Mouse (Mus musculus): ENCODE data around the gene Baiap2l2. TPM values are rescaled to one million over a fixed set of nuclear protein-coding genes. Genes with fewer than 3 reads are reported as not detected.
"Not testable (repeated sequence)": the region's sequence is repeated elsewhere in the genome, so short reads cannot be mapped to it uniquely, and the experiment has no call there.

Baiap2l2 gene
- polyA plus RNA-seq, 1 experiment from 2014 or later, result 3.9 TPM

GRCm38 (mm10) chr15:79238036-79238435 lies 47.3 kb downstream of the Baiap2l2 start:
- Histone ChIP-seq H3K4me2 (no peak overlapping the region), H3K27ac (ENCODE audit: low read depth) (no peak overlapping the region), H3K4me1 (ENCODE audit: insufficient read depth) (no peaks in the 10 kb centered on the region), H3K9ac (no peak overlapping the region), H3K4me3 (ENCODE audit: low read depth, low read length) (no peak overlapping the region), H3K9me3 (ENCODE audit: low read depth, low read length) (no peaks in the 10 kb centered on the region), H3K36me3 (ENCODE audit: insufficient read depth) (peaks cover 41% of the 10 kb centered on the region), H3K27me3 (ENCODE audit: insufficient read depth, low read length) (no peaks in the 10 kb centered on the region)
- no peak for TF ChIP-seq CTCF (IDR thresholded peaks at IDR 0.05; ENCODE audit: low read depth)
- DNase-seq (no peak), ATAC-seq (ENCODE audit: insufficient read depth) (no peak)
- 81% methylated on average over 6 of the region's 6 CpGs for WGBS

GRCm38 (mm10) chr15:79235268-79235667 lies 50.1 kb downstream of the Baiap2l2 start:
- no peak for DNase-seq
- Histone ChIP-seq H3K4me3 (ENCODE audit: low read depth, low read length) (no peak overlapping the region), H3K4me2 (no peak overlapping the region), H3K27ac (ENCODE audit: low read depth) (no peak overlapping the region), H3K36me3 (ENCODE audit: insufficient read depth) (peaks cover 32% of the 10 kb centered on the region; the same call in 1 of the 2 replicates), H3K9ac (no peak overlapping the region), H3K9me3 (ENCODE audit: low read depth, low read length) (no peaks in the 10 kb centered on the region), H3K4me1 (ENCODE audit: insufficient read depth) (no peaks in the 10 kb centered on the region), H3K27me3 (ENCODE audit: insufficient read depth, low read length) (no peaks in the 10 kb centered on the region)
- no peak for ATAC-seq (ENCODE audit: insufficient read depth)
- TF ChIP-seq CTCF (IDR thresholded peaks at IDR 0.05; ENCODE audit: low read depth), result no peak
- 69% methylated on average over 9 of the region's 9 CpGs for WGBS

GRCm38 (mm10) chr15:79229058-79229821 lies 56.1 kb downstream of the Baiap2l2 start, which contains the start of the genes Pick1 and Gm49486:
Gene Pick1 (plus strand): TSS chr15:79229173.
Gene Gm49486 (plus strand): TSS chr15:79229391.
- H3K27ac ChIP-seq (ENCODE audit: low read depth), result peak within 1 kb of the TSS; percentile 97
- peak within 1 kb of the TSS; percentile 83 for H3K4me3 ChIP-seq (ENCODE audit: low read depth, low read length)
- H3K4me2 ChIP-seq, result peak within 1 kb of the TSS; percentile 99
- peak; percentile 91 for DNase-seq
- 0 out of 2 replicates have a peak, but pooled peaks cover 6% of the 10 kb centered on the region for H3K4me1 ChIP-seq (ENCODE audit: insufficient read depth)
- peak within 1 kb of the TSS; percentile 79 for H3K9ac ChIP-seq
- peak; percentile 86 for ATAC-seq (ENCODE audit: insufficient read depth)
- H3K9me3 ChIP-seq (ENCODE audit: low read depth, low read length), result no peaks in the 10 kb centered on the region
- no peak for TF ChIP-seq CTCF (IDR thresholded peaks at IDR 0.05; ENCODE audit: low read depth)
- 0 out of 2 replicates have a peak, but pooled peaks cover 6% of the 10 kb centered on the region for H3K36me3 ChIP-seq (ENCODE audit: insufficient read depth)
- no peaks in the 10 kb centered on the region for H3K27me3 ChIP-seq (ENCODE audit: insufficient read depth, low read length)
- WGBS, result 1% methylated on average over 51 of the region's 51 CpGs

- H3K4me2 ChIP-seq; H3K4me3 ChIP-seq (ENCODE audit: low read depth, low read length); H3K27me3 ChIP-seq (ENCODE audit: insufficient read depth, low read length); ATAC-seq (ENCODE audit: insufficient read depth); DNase-seq; H3K9ac ChIP-seq; H3K4me1 ChIP-seq (ENCODE audit: insufficient read depth); H3K36me3 ChIP-seq (ENCODE audit: insufficient read depth); H3K27ac ChIP-seq (ENCODE audit: low read depth); H3K9me3 ChIP-seq (ENCODE audit: low read depth, low read length): not testable (repeated sequence)
- 50% methylated on average over 2 of the region's 2 CpGs for WGBS
Observed at GRCm38 (mm10) chr15:79225780-79226179, 59.6 kb downstream of the Baiap2l2 start.

GRCm38 (mm10) chr15:79224685-79225084 lies 60.7 kb downstream of the Baiap2l2 start:
- WGBS, result 11% methylated on average over 5 of the region's 5 CpGs
- ATAC-seq (ENCODE audit: insufficient read depth), result peak; percentile 63
- TF ChIP-seq CTCF (IDR thresholded peaks at IDR 0.05; ENCODE audit: low read depth), result peak; percentile 97

GRCm38 (mm10) chr15:79223641-79224040 lies 61.7 kb downstream of the Baiap2l2 start:
- DNase-seq, result no peak
- Histone ChIP-seq H3K27me3 (ENCODE audit: insufficient read depth, low read length) (no peaks in the 10 kb centered on the region), H3K27ac (ENCODE audit: low read depth) (no peak overlapping the region), H3K4me3 (ENCODE audit: low read depth, low read length) (no peak overlapping the region), H3K9me3 (ENCODE audit: low read depth, low read length) (no peaks in the 10 kb centered on the region), H3K36me3 (ENCODE audit: insufficient read depth) (no peaks in the 10 kb centered on the region), H3K4me2 (no peak overlapping the region), H3K9ac (no peak overlapping the region), H3K4me1 (ENCODE audit: insufficient read depth) (no peaks in the 10 kb centered on the region)
- WGBS, result 12% methylated on average over 5 of the region's 5 CpGs
- no peak for ATAC-seq (ENCODE audit: insufficient read depth)
- no peak for TF ChIP-seq CTCF (IDR thresholded peaks at IDR 0.05; ENCODE audit: low read depth)

More at GRCm38 (mm10) chr15:79224685-79225084, 60.7 kb downstream of the Baiap2l2 start:
- Histone ChIP-seq H3K4me3 (ENCODE audit: low read depth, low read length) (no peak overlapping the region), H3K36me3 (ENCODE audit: insufficient read depth) (no peaks in the 10 kb centered on the region), H3K4me1 (ENCODE audit: insufficient read depth) (0 out of 2 replicates have a peak, but pooled peaks cover 3% of the 10 kb centered on the region), H3K9me3 (ENCODE audit: low read depth, low read length) (no peaks in the 10 kb centered on the region), H3K9ac (no peak overlapping the region), H3K27me3 (ENCODE audit: insufficient read depth, low read length) (no peaks in the 10 kb centered on the region), H3K27ac (ENCODE audit: low read depth) (no peak overlapping the region), H3K4me2 (no peak overlapping the region)
- peak; percentile 93 for DNase-seq

GRCm38 (mm10) chr15:79219572-79219971 lies 65.8 kb downstream of the Baiap2l2 start:
- no peak for TF ChIP-seq CTCF (IDR thresholded peaks at IDR 0.05; ENCODE audit: low read depth)
- Histone ChIP-seq H3K9ac (no peak overlapping the region), H3K9me3 (ENCODE audit: low read depth, low read length) (no peaks in the 10 kb centered on the region), H3K36me3 (ENCODE audit: insufficient read depth) (no peaks in the 10 kb centered on the region), H3K27ac (ENCODE audit: low read depth) (no peak overlapping the region), H3K4me2 (no peak overlapping the region), H3K4me3 (ENCODE audit: low read depth, low read length) (no peak overlapping the region), H3K27me3 (ENCODE audit: insufficient read depth, low read length) (no peaks in the 10 kb centered on the region), H3K4me1 (ENCODE audit: insufficient read depth) (no peaks in the 10 kb centered on the region)
- DNase-seq (peak; percentile 46), ATAC-seq (ENCODE audit: insufficient read depth) (peak; percentile 31; the same call in 1 of the 2 replicates)
- WGBS, result 0% methylated on average over 1 of the region's 1 CpGs
